Mouse (Mus musculus) layer of hippocampus, postnatal 36 days (tissue): Measurements from ENCODE around the gene Ak5. TPM values are rescaled to one million over a fixed set of nuclear protein-coding genes. Genes with fewer than 3 reads are reported as not detected.
"Not testable (repeated sequence)": the region's sequence is repeated elsewhere in the genome, so short reads cannot be mapped to it uniquely, and the experiment has no call there.

Experiments used
- DNase-seq, 2 experiments: peaks; one replicate each; pipeline ENCODE4 v3.0.0; 2022
- total RNA-seq, 2 experiments: library from RNA; stranded (reverse); gene quantifications; 2 replicates each; pipeline ENCODE4 v1.2.3; 2021

Ak5 gene
- total RNA-seq, 2 experiments from 2014 or later = 242 to 243 TPM

DNA sequence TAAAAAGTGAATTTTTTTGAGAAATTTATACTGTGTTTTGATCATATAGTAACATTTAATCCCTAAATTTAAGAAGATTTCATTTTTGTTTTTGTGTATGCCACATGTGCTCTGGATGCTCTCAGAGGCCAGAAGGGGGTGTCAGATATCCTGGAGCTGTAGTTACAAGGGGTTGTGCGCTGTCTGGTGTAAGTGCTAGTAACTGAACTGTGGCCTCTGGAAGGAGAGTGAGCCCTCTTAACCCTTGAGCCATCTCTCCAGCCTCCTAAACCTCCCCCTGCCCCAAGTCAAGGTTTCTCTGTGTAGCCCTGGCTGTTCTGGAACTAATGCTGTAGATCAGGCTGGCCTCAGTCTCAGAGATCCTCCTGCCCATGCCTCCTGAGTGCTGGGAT lies 192.9 kb downstream of the Ak5 start:
- DNase-seq = no peak

DNA sequence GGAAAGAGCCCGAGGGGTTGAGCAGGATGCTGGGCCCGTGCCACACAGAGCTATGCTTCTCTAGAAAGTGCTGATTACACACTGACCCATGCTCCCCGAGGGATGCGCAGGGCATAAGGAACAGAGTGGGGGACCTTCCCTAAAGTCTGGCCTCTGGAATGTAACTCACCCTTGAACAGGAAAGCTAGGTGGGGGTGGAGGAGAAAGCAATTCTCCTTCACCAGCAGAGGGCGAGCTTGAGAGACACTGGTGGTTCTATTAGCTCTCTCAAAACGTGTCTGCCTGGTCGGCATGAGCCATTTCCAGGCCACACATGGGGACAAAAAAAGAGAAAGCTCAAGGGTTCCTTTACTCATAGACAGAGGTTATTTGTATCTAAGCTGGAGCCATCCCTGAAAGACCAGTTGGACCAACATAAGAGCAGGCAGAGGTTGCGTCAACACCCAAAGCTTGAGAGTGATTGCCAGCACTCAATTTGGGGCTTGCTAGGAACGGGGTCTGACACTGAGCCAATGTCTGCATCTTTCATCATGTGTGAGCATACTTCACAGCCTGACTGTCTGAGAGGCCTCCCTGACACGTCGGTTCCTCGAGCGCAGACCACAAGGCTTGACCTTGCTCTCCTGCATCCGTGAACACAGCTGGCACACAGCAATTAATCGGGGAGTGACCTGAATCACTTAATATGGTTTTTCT lies 193.4 kb downstream of the Ak5 start:
- DNase-seq = no peak

DNA sequence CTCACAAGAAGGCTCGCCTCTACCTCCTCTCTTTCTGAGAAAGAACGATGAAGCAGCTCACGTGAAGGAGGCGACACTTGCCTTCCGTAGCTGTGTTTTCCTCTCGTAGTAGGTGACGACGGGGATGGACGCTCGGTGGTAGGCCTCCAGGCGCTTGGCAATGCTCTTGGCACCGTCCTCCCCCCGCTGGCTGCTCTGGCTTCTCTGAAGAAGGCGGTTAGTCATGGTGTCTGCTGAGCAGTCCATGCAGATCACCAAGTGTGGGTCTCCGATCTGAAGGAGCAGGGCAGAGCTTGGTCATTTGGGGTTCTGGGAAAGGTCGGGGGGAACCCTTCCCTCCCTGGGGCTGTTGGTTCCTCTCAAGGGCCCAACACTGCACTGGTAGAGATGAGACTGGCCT lies 195.5 kb downstream of the Ak5 start:
- DNase-seq = no peak

DNA sequence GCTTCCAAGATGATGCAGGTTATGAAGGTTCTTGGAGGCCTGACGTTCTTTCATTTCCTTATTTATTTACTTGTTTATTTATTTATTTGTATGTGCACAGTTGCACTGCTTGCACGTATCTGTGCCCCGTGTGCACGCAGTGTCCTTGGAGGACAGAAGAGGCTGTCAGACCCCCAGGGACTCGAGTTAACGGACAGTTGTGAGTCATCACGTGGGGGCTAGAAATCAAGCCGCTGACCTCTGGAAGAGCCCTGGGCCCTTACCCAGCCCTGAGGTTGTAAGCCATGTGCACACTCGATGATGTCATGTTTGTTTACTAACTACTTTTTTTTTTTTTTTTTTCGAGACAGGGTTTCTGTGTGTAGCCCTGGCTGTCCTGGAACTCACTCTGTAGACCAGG lies 197.8 kb downstream of the Ak5 start:
- no peak for DNase-seq

DNA sequence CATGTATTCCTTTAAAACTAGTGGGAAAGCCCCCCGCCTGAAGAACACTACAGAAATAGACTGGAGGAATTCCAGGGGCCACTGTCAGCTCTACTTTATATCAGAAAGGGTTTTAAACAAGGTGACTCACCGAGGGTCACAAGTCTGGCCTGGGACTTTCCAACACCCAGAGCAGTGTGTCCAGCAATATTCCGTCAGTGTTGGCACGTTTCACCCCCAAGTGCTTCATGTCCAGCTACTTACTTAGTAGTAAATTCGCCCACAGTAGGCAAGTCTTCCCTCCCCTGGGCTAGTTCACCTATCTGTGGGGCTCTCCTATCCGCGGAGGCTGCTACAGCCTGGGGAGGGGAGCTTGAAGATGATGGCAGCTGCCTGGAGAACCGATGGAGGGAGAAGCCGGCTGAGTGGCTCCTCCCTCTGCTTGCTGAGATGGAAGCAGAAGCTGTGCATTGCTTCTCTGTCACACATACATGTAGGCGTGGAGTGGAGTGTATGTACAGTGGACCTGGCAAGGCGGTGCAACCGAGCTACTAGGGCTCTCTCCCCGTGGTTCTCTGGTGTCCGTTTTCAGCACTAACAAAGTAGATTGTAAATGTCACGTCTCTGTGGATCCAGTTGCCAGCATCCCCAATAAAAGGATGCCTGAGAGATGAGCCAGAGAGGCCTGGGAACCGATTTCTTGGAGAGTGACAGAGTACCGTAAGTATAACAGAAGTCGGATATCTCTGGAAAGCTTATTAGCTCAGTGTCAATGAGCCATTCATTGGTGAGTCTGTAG lies 198.5 kb downstream of the Ak5 start:
- no peak for DNase-seq

DNA sequence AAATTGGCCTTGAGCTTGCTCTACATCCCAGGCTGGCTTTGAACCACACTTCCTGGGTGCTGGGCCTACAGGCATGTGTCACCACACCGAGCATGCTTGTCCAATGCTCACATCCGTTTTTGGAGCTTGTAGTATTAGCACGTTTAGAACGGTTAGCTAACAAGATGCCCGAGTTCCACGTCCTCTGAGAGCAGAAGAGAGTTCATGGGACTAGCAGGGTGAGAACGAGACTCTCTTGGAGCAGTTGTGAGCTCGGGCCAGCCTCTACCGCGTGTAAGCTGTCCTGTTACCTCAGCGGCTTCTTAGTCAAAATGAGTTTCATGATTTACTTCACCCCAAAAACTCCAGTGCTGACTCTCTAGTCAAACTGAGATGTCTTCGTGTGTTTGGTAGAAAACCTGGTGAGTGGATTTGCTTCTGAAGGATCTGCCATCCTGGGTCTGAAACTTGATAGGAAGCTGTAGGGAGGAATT lies 199.6 kb downstream of the Ak5 start:
- DNase-seq = no peak

DNA sequence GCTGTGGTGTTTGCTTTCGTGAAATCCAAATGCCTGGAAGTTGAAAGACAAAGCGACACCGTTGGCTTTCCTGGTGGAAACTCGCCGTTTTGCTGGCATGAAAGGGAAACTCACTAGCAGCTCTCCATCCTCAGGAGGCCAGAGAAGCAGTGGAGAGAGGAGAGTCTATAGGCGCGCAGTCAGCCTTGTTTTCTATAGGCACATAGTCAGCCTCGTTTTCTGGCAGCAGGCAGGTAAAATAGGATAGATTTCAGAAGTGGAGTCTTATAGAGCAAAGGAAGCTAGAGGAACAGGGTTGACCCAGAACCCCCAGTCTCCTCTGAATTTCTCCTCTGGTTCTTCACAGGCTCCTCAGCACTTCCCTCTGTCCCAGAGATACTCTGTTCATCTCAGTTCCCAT lies 200.1 kb downstream of the Ak5 start:
- no peak for DNase-seq

DNA sequence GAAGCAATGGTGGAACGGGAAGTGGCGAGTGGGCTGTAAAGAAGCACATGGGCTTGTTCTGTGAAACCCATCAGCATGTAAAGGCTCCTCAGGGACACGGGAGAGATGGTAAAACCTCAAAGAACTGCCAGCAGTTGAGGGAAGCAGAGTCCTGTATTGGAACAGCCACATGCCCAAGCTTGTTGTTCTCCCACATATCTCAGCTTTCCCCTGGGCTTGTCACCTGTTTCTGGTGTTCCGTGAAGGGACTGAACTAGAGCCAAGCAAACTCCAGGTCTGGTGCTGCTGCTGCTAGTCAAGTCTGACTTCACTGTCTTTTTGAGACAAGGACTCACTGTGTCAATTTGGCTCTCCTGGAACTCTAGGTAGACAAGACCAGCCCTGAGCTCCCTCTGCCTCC lies 200.8 kb downstream of the Ak5 start:
- DNase-seq = no peak

DNA sequence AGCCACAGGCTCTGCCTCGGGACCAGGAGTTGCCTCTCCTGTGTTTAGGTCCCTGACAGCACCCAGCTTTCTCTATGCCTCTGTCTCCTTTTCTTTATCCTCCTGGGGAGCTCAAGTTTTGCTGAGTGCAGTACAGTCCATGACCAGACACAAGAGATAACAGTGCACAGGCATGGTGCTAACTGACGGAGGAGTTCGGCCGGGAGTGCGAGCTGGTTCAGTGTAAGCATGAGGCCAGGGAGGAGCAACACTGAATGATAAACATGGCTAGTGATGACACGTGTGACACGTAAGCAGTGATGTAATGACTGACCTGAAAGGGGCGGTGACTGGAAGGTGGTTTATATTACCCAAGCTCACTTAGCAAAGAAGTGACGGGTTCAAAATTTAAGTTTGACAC lies 201.3 kb downstream of the Ak5 start:
- no peak for DNase-seq

DNA sequence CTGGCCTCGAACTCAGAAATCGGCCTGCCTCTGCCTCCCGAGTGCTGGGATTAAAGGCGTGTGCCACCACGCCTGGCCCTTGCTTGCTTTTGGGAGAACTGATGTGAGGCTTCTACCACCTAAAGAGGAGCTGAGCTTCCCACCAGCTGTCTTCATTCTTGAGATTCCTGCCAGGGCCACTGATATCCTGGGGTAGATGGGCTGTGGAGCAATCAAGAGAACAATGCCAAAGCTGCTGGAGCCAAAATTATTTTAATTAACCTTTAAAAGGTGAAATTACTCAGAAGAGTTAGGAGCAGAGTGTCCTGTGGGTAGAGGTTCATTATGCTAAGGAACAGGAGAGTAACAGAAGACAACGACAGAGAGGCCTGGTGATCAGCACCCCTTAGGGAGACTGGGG lies 202.8 kb downstream of the Ak5 start:
- DNase-seq = no peak

DNA sequence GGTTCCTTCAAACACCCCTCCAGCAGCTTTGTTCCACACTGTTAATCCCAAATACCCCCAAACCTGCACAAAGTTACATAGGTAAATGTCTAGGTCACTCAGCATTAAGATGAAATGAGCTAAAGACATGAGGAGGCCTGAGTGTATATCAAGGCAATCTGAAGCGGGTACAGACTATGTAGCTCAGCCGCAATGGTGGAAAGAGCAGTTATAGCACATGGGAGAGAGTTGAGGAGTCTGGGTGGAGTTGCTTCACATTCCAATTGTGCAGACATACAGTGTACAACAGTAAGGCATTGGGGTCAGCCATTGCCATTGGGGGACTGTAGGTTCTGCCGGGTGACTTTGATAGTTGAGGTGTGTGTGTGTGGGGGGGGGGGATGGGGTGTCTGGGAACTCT lies 203.7 kb downstream of the Ak5 start:
- no peak for DNase-seq

DNA sequence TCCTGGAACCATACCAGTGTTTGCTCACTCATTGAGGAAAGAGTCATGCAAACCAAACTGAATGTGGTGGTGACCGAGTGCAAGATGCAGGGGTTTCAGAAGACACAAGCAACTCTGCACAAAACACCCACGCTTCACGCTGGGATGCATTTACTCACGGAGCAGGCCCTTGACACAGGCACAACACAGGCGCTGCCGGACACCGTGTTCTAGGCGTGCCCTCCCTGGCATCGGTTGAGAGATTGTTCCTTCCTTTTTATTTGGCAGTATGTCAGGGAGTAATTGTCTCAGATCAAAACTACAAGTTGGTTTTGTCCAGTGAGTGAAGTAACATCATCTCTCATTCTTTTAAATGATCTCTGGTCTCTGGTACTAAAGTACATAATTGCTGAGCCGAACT lies 205.3 kb downstream of the Ak5 start:
- DNase-seq = no peak

DNA sequence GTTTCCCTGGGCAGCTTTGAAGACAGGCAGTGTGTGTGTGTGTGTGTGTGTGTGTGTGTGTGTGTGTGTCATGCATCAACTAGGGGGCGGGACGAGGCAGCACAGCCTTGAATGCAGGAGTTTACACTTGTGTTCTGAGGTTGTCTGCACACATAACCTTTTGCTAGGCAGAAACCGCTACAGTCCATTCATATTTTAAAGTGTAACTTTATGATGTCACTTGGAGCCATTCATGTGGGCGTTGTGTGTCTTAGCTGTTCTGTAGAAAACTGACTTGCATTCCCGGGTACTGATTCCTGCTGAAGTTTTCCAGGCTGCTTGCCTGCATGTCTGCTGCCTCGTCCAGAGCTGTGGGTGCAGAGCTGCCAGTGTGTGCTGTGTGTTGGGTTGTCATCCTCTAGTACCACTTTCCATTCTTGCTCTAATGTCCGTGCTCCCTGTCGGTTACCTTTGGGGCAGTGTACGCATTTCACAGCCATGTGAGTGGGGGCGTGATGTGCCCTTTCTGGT lies 206.1 kb downstream of the Ak5 start:
- no peak for DNase-seq

DNA sequence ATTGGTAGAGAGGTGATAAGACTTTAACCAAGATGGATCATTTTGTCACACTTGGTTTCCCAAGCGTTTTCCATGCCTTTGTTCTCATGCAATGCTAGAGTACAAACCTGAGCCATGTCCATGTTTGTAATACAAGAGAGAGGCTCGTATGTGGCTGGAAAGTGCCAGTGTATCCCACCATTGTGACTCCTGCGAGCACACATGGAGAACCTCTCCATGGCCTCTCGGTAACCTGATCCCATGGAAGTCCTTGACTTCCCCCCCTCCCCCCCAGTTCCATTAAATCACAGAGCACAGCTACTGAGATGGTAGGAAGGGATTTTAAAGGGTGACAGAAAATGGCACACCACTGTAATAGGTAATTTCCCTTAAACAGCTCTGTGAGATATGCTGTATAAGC lies 207.4 kb downstream of the Ak5 start:
- no peak for DNase-seq

DNA sequence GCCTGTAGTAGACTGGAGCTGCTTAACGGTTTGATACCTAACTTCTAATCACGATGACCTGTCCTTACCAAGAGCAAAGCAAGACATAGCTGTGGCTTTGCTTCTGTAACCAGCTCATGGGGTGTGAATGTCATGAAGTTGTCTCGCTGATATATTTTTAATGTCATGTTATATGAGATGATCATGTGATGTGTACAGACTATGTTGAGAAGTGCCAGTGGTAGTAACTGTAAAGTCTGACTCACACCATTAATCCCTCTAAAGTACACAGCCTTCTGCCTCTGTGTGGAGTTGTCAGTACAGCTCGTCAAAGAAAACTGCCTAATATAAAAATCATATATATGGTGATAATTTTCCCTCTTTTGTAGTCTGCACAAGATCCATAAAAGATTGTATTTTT lies 209.3 kb downstream of the Ak5 start:
- DNase-seq = not testable (repeated sequence)

DNA sequence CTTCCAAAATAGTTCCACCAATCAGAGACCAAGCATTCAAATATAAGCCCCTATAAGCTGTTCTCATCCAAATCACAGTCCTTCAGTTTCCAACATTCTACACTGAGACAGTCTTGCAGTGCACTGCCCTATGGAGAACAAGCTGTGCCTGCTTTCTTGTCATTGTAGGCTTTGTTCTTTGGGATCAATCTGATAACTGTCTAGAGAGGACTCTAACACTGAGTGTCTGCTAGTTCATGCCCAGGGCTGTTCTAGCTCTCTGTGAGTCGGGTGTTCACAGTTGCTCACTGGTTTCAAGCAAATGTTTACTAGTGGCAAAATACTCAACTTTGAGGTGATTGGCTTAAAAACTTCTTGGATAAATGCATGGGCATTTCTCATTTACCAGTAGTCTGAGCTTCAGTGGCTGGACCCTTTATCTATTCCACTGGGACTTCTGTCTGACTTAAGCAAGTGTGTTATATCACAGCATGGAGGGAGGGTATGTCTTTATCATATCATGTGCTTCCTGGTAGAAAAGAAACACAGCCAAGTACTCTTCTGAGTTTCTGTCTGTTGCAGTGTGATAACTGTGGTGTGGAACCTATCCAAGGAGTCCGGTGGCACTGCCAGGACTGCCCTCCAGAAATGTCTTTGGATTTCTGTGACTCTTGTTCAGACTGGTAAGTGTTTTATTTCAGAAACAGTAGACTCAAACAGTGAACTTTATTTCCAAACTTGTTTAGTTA lies 210.7 kb downstream of the Ak5 start:
- no peak for DNase-seq

DNA sequence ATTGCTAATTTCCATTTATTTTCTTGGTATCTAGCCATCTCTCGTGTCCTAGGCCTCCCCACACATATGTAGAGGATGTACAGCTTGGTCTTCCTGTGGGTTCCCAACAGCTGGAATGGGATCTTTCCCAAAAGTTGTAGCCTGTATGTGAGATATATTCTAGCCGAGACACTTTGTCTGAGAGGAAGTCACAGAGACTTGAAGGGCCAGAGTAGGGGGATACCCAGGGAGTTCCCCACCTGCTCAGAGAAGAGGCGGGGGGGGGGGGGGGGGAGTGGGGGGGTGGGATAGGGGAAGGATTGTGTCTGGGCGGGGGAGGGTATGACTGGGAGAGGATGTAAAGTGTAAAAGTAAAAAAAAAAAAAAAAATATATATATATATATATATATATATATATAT lies 215.0 kb downstream of the Ak5 start:
- DNase-seq = no peak

DNA sequence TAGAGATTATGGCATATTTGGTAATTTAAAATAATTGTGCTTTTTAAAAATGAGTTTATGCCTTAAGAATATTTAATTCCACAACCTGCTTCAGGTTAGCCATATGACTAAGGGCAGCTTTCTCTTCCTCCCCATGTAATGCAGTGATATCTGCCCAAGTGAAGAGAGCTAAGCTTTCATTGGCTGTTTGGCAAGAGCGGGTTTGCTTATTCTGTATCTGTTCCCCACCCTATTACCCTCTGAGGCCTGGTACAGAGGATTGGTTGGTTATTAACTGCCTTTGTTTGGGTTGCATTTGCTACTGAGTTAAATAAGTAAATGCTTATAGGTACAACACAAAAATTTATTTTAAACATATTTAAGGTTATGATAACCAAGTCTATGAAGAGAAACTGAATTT lies 221.2 kb downstream of the Ak5 start:
- DNase-seq = no peak

DNA sequence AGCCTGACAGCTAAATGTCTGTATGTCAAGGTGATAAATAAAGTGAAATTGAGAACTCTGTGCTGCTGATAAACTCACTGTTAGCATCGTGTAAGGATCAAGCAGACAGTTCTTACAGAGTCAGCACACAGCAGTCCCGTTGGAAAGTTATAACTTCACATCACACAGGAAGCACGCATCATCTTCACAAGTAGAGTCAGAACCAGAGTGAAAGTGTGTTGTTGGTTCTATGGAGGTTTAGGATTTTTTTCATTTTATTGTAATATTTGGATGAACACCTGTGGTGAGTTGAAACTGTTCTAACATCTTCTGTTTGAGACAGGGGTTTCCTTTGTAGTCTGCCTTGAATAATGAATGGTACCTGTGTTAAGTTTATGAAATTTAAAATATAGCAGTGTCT lies 224.0 kb downstream of the Ak5 start:
- DNase-seq = no peak

DNA sequence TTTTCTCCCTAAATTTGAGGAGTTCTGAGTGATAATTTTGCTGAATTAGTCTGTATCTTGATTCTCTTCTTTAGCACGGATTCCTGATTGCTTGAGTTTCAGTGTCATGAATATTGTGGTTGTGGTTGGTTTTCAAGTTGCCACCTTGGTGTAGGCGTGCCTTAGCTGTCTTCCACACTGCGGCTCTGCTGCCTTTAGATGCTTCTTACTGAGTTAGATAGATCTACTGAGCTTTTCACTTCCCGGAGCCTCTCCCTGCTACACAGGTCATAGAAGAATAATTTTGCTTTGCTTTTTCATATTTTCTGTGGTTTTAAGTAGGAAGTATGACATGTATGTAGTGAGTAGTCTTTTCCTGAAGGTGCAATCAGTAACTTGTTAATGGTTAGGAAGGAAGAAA lies 225.4 kb downstream of the Ak5 start:
- DNase-seq = no peak

DNA sequence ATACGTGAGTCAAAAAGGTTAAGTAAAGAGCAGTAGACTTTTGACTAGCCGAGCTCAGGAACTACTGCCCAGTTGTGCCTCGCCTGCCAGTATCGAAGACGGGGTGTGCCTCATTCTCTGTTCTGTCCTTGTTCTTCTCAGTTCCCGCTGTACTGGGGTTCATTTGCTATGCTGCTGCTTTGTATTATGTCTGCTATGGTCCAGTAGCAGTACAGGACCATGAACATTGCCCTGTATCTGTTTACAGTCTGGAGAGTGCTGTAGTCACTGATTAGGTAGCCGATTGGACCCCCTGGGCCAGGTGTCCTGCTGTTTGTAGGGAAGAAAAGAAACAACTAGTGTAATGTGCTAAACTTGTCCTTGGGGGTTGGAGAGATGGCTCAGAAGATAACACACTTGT lies 230.1 kb downstream of the Ak5 start:
- DNase-seq = no peak

DNA sequence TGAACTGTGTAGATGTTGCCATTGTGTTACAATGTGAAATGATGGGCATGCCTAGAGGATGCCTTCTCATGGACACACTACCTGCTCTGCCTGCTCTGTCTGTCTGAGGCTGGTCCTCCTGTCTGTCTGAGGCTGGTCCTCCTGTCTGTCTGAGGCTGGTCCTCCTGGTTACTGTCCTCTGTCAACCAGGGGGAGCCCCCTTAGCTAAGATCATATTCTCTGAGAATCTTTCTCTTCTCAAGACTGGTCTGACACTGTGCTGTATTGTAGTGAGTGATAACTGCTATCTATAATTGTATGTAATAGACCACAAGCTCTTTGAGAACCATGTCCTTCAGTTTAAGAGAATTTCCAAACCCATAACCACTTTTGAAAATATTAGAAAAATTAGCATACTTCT lies 232.6 kb downstream of the Ak5 start:
- no peak for DNase-seq

DNA sequence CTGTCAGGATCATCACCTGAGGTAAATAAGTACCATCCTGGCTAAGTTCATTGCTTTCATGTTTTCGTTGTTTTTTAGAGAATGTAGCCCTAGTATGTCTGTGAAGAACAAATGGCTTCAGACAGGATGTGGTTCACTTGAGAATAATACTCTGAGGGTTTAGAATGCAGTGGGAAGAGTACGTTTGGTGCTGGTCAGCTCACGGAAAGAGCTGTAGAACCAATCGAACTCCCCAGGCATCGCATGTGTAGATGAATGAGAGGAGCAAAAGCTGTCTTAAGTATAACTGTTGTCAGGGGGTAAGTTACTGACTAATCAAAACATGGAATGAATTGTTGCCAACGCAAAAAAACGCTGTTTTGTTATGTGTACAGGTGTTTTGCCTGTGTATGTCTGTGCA lies 235.5 kb downstream of the Ak5 start:
- no peak for DNase-seq
